Mouse (Mus musculus) megakaryocyte, embryonic 14.5 days (primary cell): ENCODE results near the gene Nsmce1.

ENCODE experiments used
- FLI1 ChIP-seq: IDR thresholded peaks from 2 replicates; pipeline ENCODE4 v1.6.1; 2012; ENCODE audit warnings: low read length, inconsistent platforms, mixed read lengths
- GATA1 ChIP-seq: IDR thresholded peaks from 3 replicates; pipeline ENCODE4 v1.6.1; 2012; ENCODE audit warnings: mixed read lengths, low read length, inconsistent platforms, borderline replicate concordance

DNA sequence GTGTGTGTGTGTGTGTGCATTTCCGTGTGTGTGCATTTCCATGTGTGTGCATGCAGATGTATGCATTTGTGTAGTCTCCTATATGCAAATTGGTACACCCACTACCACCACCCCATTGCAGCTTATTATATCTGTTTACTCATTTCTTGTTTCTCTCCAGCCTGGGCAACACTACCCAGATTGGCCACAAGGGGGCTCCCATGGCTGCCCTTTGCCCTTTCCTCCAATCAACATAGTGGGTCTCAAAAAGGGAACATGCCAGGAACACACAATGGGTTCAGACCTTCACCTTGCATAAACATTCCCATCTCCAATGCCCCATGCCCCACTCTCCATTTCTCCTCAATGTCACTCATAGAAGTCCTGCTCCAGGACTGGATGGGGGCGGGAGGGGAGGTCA lies 71.2 kb downstream of the Nsmce1 start:
- TF ChIP-seq GATA1 (no peak), FLI1 (no peak)
